Mouse (Mus musculus) embryonic facial prominence, embryonic 11.5 days (tissue): ENCODE results near the gene Grcc10. TPM values are rescaled to one million over a fixed set of nuclear protein-coding genes. Genes with fewer than 3 reads are reported as not detected.

ENCODE experiments used
- ATAC-seq: fragments of 200-750 bp; cut with Nextera tagmentation; replicated peaks from 2 replicates; pipeline ENCODE4 v1.8.0; 2017; ENCODE audit warnings: low read depth; ENCODE audit not compliant: insufficient number of reproducible peaks, low FRiP score, low TSS enrichment
- DNase-seq: peaks from one replicate; pipeline ENCODE4 v3.0.0-alpha.2; 2015; ENCODE audit warnings: low spot score
- H3K27ac ChIP-seq: fragments of 300-500 bp; sonication (generic); replicated peaks from 2 replicates; pipeline ENCODE4 v1.5.1; 2014; ENCODE audit warnings: mild to moderate bottlenecking, low read depth, low read length, control low read depth
- H3K27me3 ChIP-seq: fragments of 300-500 bp; sonication (generic); 2 replicates; pipeline ENCODE4 v1.6.1; 2014; ENCODE audit warnings: mild to moderate bottlenecking, low read length, moderate library complexity, mixed read lengths; ENCODE audit not compliant: control insufficient read depth, insufficient read depth
- H3K36me3 ChIP-seq: fragments of 300-500 bp; sonication (generic); replicated peaks from 2 replicates; pipeline ENCODE4 v1.6.1; 2014; ENCODE audit warnings: low read depth, mild to moderate bottlenecking, low read length, moderate library complexity, mixed read lengths; ENCODE audit not compliant: control insufficient read depth, insufficient read depth
- H3K4me1 ChIP-seq: fragments of 300-500 bp; sonication (generic); 2 replicates; pipeline ENCODE4 v1.6.1; 2014; ENCODE audit warnings: low read length, mixed read lengths; ENCODE audit not compliant: control insufficient read depth, insufficient read depth
- H3K4me2 ChIP-seq: fragments of 300-500 bp; sonication (generic); 2 replicates; pipeline ENCODE4 v1.6.1; 2014; ENCODE audit warnings: low read depth, mild to moderate bottlenecking, control low read depth, low read length, moderate library complexity
- H3K4me3 ChIP-seq: fragments of 300-500 bp; sonication (generic); 2 replicates; pipeline ENCODE4 v1.5.1; 2014; ENCODE audit warnings: low read depth, low read length, control low read depth
- H3K9ac ChIP-seq: fragments of 300-500 bp; sonication (generic); replicated peaks from 2 replicates; pipeline ENCODE4 v1.6.1; 2014; ENCODE audit warnings: mild to moderate bottlenecking, control low read depth, low read length
- H3K9me3 ChIP-seq: fragments of 300-500 bp; sonication (generic); replicated peaks from 2 replicates; pipeline ENCODE4 v1.6.1; 2016; ENCODE audit warnings: mild to moderate bottlenecking, low read length, inconsistent platforms, mixed read lengths; ENCODE audit not compliant: control insufficient read depth
- WGBS: fragments of 180-500 bp; shearing (Covaris S2); extraction: QIAGEN DNeasy Blood & Tissue Kit; methylation state at CpG from one replicate; pipeline ENCODE4 v1.1.7; 2014; 5-methylcytosine and 5-hydroxymethylcytosine counted together
- polyA plus RNA-seq: library from polyadenylated mRNA; unstranded; fragments of >200 nt; fragmentation: Nextera tagmentation; extraction: Ambion mirVana; gene quantifications from 2 replicates; pipeline ENCODE4 v1.2.1, GENCODE M21; 2014

Grcc10 gene
- polyA plus RNA-seq, 1 experiment from 2014 or later = 518 TPM

- WGBS = 6% methylated on average over 10 of the region's 10 CpGs
- peaks cover 4% of the 10 kb centered on the region; the same call in 1 of the 2 replicates for H3K4me1 ChIP-seq
- no peaks in the 10 kb centered on the region for H3K36me3 ChIP-seq
- H3K9me3 ChIP-seq = no peaks in the 10 kb centered on the region
- peak overlapping the region; percentile 22 for H3K4me3 ChIP-seq
- no peak overlapping the region for H3K27ac ChIP-seq
- DNase-seq (no peak), ATAC-seq (no peak)
- H3K9ac ChIP-seq = peak overlapping the region; percentile 29; the same call in 1 of the 2 replicates
- peaks cover 2% of the 10 kb centered on the region for H3K27me3 ChIP-seq
- H3K4me2 ChIP-seq = peak overlapping the region; percentile 47
Measured at GRCm38 (mm10) chr6:124779984-124780416, 38.8 kb upstream of the Grcc10 start.

- Histone ChIP-seq H3K36me3 (no peaks in the 10 kb centered on the region), H3K4me3 (peak within 1 kb of the TSS; percentile 22), H3K27ac (no peak within 1 kb of the TSS), H3K4me1 (peaks cover 4% of the 10 kb centered on the region; the same call in 1 of the 2 replicates), H3K9me3 (no peaks in the 10 kb centered on the region), H3K9ac (peak within 1 kb of the TSS; percentile 29; the same call in 1 of the 2 replicates), H3K27me3 (peaks cover 2% of the 10 kb centered on the region), H3K4me2 (peak within 1 kb of the TSS; percentile 47)
- DNase-seq (peak; percentile 82), ATAC-seq (no peak; the same call in 1 of the 2 replicates)
- 2% methylated on average over 23 of the region's 23 CpGs for WGBS
Measured at GRCm38 (mm10) chr6:124779222-124779983, 38.2 kb upstream of the Grcc10 start, which contains the start of gene Lrrc23. Gene Lrrc23 (minus strand): TSS chr6:124779727.

GRCm38 (mm10) chr6:124770511-124770910 lies 29.3 kb upstream of the Grcc10 start:
- Histone ChIP-seq H3K27ac (no peak overlapping the region), H3K9me3 (no peaks in the 10 kb centered on the region), H3K36me3 (no peaks in the 10 kb centered on the region), H3K4me3 (no peak overlapping the region), H3K4me2 (no peak overlapping the region), H3K4me1 (peaks cover 4% of the 10 kb centered on the region), H3K9ac (no peak overlapping the region), H3K27me3 (peaks cover 3% of the 10 kb centered on the region; the same call in 1 of the 2 replicates)
- 84% methylated on average over 15 of the region's 15 CpGs for WGBS
- DNase-seq (no peak), ATAC-seq (no peak)

GRCm38 (mm10) chr6:124770013-124770412 lies 28.8 kb upstream of the Grcc10 start:
- peak overlapping the region; percentile 88 for H3K4me2 ChIP-seq
- no peaks in the 10 kb centered on the region for H3K36me3 ChIP-seq
- H3K4me1 ChIP-seq = peaks cover 4% of the 10 kb centered on the region
- no peak overlapping the region for H3K27ac ChIP-seq
- peaks cover 3% of the 10 kb centered on the region; the same call in 1 of the 2 replicates for H3K27me3 ChIP-seq
- DNase-seq = no peak
- H3K9ac ChIP-seq = no peak overlapping the region; the same call in 1 of the 2 replicates
- 63% methylated on average over 7 of the region's 7 CpGs for WGBS
- no peak for ATAC-seq
- H3K9me3 ChIP-seq = no peaks in the 10 kb centered on the region
- peak overlapping the region; percentile 44; the same call in 1 of the 2 replicates for H3K4me3 ChIP-seq

GRCm38 (mm10) chr6:124769101-124769765 lies 28.1 kb upstream of the Grcc10 start, which contains the start of gene Eno2:
Gene Eno2 (minus strand): TSS chr6:124769673.
- Histone ChIP-seq H3K4me1 (peaks cover 4% of the 10 kb centered on the region), H3K4me2 (peak within 1 kb of the TSS; percentile 88), H3K9ac (peak within 1 kb of the TSS; percentile 58), H3K36me3 (no peaks in the 10 kb centered on the region), H3K9me3 (no peaks in the 10 kb centered on the region), H3K4me3 (peak within 1 kb of the TSS; percentile 44), H3K27me3 (peaks cover 3% of the 10 kb centered on the region; the same call in 1 of the 2 replicates), H3K27ac (no peak within 1 kb of the TSS)
- DNase-seq (peak; percentile 69), ATAC-seq (peak; percentile 38)
- WGBS = under 1% methylated on average over 51 of the region's 54 CpGs

GRCm38 (mm10) chr6:124768704-124769044 lies 27.5 kb upstream of the Grcc10 start:
- H3K9ac ChIP-seq = no peak overlapping the region
- DNase-seq (no peak), ATAC-seq (0 out of 2 replicates have a peak, but pooled peaks have one; percentile 17)
- H3K4me1 ChIP-seq = peaks cover 4% of the 10 kb centered on the region
- H3K27ac ChIP-seq = no peak overlapping the region
- H3K4me2 ChIP-seq = peak overlapping the region; percentile 88
- peaks cover 3% of the 10 kb centered on the region; the same call in 1 of the 2 replicates for H3K27me3 ChIP-seq
- H3K36me3 ChIP-seq = no peaks in the 10 kb centered on the region
- WGBS = 2% methylated on average over 9 of the region's 9 CpGs
- peak overlapping the region; percentile 44 for H3K4me3 ChIP-seq
- H3K9me3 ChIP-seq = no peaks in the 10 kb centered on the region

GRCm38 (mm10) chr6:124767920-124768703 lies 26.9 kb upstream of the Grcc10 start:
- Histone ChIP-seq H3K36me3 (no peaks in the 10 kb centered on the region), H3K9me3 (no peaks in the 10 kb centered on the region), H3K27me3 (peaks cover 3% of the 10 kb centered on the region; the same call in 1 of the 2 replicates), H3K4me3 (peak overlapping the region; percentile 9; the same call in 1 of the 2 replicates), H3K4me2 (peak overlapping the region; percentile 88), H3K27ac (no peak overlapping the region), H3K4me1 (peaks cover 4% of the 10 kb centered on the region), H3K9ac (no peak overlapping the region)
- 25% methylated on average over 19 of the region's 19 CpGs for WGBS
- ATAC-seq (peak; percentile 41; the same call in 1 of the 2 replicates), DNase-seq (no peak)
